Mouse (Mus musculus) erythroid progenitor cell, adult 5-6 weeks (primary cell): ENCODE measurements around the gene Zfp639. TPM values are rescaled to one million over a fixed set of nuclear protein-coding genes. Genes with fewer than 3 reads are reported as not detected.

Experiments
- ATAC-seq: replicated peaks from 2 replicates; pipeline ENCODE4 v1.8.0; 2016; ENCODE audit warnings: moderate number of reproducible peaks, mild to moderate bottlenecking, moderate TSS enrichment, inconsistent platforms; ENCODE audit not compliant: poor library complexity, low FRiP score, severe bottlenecking
- total RNA-seq, 2 experiments: library from RNA; stranded (forward) in 1 of 2; stranded (reverse) in 1 of 2; fragments of 150-400 nt in 1 of 2; fragments of 186-747, 209-891 nt in 1 of 2; gene quantifications; 2 replicates each; pipeline versions ENCODE4 v1.2.3 to v1.2.4; 2015 to 2017; ENCODE audit warnings: low replicate concordance in 2 of 2

Zfp639 gene
- total RNA-seq (2015; ENCODE audit: low replicate concordance): 46.1 and 51.2 TPM in 2 replicates
- total RNA-seq (2017; ENCODE audit: low replicate concordance): 12.1 and 18.3 TPM in 2 replicates

- peak; percentile 48; the same call in 1 of the 2 replicates for ATAC-seq
These were observed at the start of gene Zfp639 for GRCm38 (mm10) chr3:32509496-32510374. Gene Zfp639 (plus strand): TSS chr3:32510259.

DNA sequence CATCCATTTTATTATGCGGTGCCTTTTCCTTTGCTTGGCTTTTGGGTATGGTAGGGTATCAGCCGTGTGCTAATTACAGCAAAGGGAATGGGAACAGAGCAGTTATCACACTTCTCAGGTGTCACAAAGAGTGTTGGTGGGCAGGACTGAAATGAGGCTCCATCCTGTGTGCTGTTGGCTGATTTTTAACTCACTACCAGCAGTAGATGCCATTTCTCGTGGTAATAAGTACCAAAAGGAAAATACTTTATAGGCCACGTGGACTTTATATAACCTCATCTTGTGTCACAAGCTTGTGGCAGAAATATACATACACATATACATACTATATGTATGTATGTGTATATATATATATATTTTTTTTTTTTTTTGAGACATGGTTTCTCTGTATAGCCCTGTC is 42.7 kb upstream of the Zfp639 start:
- ATAC-seq: no peak

GRCm38 (mm10) chr3:32468411-32468810 is 41.6 kb upstream of the Zfp639 start:
- no peak for ATAC-seq

GRCm38 (mm10) chr3:32470449-32470848 is 39.6 kb upstream of the Zfp639 start:
- no peak for ATAC-seq

DNA sequence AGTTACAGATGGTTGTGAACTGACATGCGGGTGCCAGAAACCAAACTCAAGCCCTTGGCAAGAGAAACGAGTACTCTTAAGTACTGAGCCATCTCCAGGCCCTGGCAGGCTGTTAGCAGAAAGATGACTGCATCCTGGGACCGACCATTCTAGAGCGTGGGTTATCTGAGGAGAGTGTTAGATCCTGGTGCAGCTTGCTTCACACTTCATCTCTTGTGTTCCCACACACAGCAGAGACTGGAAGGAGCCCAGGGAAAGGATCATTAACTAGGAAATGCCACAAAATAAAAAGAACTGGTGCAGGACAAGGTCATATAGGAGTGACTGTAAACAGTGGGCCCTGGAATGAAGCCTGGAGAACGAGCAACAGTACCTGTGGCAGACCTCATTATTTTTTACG is 39.0 kb upstream of the Zfp639 start:
- no peak for ATAC-seq

DNA sequence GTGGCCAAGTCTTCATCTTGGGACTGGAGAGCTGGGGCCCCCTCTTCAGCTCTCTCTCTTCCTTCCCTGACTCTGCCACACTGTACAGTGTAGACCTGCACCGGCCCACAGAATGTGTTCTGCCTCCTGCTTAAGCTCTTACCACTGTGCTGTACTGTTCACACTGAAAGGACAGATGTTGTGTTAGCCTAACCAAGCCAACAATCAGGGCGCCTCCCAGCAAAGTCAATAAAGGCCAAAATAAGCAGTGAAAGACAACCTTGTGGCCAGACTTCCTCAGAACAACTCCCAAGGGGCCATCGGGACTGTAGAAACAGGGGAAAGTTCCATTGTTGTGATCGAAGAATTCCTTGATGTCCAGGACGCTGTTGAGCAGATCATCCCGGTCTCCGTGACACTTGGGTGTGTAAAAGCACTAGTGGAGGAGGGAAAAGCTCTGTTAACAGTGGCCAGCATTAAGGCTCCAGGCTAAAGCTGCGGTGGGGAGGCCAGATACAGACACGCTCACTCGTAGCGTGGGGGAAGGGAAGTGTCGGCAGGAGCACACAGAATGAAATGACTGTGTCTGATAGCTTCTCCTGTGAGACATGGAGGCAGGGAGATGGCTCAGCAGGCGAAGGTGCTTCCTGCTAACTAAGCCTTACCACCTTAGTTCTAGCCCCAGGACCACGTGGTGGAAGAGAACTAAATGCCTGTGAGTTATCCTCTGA is 37.7 kb upstream of the Zfp639 start:
- no peak for ATAC-seq

- ATAC-seq: no peak
These were observed 36.9 kb upstream of the Zfp639 start for GRCm38 (mm10) chr3:32473184-32473583.

DNA sequence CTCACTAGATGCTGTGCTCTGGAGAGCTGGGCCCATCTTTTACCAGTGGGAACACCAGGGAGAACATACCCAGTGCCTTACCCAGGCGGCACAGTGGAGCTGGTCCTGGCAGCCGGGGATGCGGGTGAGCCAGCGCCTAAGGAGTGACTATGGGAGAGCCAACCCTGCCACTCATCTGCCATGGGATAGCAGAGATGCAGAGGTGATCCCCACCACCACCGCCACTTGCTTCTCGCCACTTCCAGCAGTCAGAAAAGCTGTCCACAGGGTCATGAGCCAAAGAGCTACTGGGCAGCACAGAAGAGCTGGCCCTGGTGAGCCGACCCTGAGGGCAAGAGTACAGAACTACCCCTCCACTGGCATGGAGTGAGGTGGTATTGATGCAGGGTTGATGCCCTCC is 30.1 kb upstream of the Zfp639 start:
- no peak for ATAC-seq

- no peak for ATAC-seq
These were observed 27.0 kb upstream of the Zfp639 start for GRCm38 (mm10) chr3:32483035-32483434.

GRCm38 (mm10) chr3:32486543-32486942 is 23.5 kb upstream of the Zfp639 start:
- no peak for ATAC-seq

DNA sequence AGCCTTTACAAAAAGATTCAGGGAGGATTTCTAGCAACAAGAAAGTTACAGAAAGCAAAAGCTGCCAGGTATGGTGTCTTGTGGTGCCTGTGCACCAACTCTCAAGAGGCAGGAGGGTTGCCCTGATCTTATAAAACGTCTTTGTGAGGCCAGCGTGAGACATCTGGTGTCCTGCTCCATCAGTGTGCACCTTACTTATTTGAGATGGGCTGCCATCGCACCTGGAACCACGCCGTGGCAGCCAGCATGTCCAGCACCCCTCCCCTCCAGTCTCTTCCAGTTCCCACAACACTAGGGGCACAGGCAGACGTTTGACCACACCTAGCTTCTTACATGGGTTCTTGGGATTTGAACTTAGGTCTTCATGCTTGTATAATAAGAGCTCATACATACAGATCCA is 21.9 kb upstream of the Zfp639 start:
- no peak for ATAC-seq

DNA sequence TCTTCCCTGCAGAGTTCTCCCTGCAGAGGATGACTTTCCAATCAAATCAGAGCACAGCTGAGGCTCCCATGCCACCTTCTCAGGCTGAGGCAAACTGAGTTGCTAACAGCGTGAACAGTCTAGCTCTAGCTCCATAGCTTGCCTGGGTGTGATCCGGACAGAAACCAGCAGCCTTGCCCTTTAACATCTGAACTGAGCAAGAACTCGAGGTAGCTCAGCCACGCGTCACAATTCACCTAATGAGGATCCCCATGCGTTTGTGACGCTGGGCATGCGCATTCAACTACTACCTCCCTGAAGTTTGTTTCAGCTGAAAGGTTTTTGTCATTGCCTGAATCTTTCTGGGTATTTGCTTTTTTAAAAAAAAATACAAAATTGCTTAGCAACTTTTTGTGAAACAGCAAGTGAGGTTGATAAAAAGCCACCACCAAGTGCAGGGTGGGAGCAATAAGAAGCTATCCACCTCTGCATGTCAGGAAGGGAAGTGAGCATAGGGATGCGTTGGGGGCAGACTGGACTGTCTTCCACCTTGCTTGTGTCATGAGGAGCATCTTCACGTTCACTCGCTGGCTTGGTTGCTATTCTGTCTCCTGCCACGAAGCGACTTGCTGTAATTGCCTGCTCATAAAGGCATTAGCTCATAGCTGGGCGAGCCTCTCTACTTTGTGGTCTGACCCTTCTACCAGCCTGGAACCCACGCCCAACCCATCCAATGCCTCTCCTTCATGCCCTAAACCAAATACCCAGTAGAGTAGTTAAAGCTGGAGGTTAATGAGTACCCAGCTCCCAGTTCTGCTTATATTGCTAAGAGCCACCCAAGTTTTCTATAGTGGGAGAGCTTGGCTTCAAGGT is 19.8 kb upstream of the Zfp639 start:
- ATAC-seq: no peak

GRCm38 (mm10) chr3:32490928-32491315 is 19.1 kb upstream of the Zfp639 start:
- ATAC-seq: no peak

DNA sequence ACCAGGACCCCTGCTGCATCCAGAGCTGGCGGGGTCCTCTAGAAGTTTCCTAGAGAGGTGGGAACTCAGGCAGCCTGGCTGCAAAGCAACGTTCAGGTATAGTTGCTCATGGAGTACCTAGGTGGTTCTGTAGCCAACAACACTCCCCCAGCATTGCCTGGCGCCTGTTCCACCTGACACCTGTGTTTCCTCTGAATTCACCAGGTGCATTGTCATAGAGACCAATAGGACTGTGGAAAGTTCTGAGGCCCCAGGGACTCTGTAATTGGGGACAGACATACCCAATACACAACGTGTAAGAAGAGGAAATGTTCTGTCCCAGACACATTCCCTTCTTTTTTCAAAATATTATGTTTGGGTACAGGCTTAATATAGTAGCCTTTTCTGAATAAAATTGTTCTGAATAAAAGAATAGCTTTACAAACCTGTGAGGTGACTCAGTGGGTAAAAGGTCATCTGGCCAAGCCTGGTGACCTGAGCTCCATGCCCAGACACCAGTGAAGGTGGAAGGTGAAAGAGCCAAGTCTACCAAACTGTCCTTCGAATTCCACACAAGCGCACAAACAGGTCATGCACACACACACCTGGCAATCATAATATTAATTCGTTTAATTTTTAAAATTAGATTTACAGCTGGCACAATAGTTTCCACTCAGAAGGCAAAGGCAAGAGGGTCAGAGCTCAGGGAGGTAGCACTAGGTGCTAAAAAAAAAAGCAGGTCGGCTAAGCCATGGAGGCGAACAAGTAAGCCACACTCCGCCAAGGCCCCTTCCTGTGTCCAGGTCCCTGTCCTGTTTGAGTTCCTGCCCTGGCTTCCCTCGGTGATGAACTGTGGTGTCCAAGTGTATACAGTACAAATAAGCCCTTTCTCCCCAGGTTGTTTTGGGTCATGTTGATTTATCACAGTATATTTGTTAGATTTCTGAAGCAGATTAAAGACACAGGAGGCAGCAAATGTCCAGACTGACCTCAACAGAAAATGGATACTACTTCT is 17.7 kb upstream of the Zfp639 start, which contains the start of gene Kcnmb3:
TSS of gene Kcnmb3 (minus strand) at position 135 of the 994 bp plus-strand sequence.
- no peak for ATAC-seq

GRCm38 (mm10) chr3:32494387-32495087 is 15.5 kb upstream of the Zfp639 start:
- ATAC-seq: no peak

DNA sequence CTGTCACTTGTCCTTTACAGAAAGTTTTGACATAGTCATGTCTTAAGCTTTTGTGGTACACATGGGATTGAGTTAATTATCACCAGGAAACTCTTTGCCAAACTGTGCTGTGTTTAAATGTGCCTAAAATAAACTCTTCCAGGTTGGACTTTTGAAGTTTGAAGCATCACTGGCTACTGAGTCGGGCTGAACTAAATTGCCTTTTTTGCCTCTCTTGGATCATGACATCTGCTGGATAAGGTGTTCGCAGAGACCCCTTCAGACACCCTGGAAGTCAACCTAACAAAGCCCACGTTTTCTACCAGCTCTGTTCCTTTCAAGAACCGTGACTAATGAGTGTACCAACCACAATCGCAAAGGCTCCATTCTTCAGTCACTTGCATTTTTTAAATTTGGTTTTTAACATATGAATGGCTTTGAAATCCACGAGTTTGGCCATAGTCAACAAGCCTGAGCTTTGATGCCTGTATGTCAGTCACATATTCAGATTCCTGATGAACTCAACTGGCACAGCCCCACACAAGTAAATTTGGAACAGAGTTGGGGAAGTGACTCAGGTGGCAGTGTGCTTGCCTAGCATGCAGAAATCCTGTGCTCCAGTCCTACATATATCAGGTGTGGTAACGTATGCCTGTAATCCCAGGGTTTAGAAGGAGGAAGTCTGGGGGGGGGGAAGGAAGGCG is 14.8 kb upstream of the Zfp639 start:
- ATAC-seq: no peak

- ATAC-seq: no peak
These were observed 14.0 kb upstream of the Zfp639 start for GRCm38 (mm10) chr3:32495856-32496710.
